Mouse (Mus musculus): ENCODE data around the gene Ppp1r13b. TPM values are rescaled to one million over a fixed set of nuclear protein-coding genes. Genes with fewer than 3 reads are reported as not detected.

The Ppp1r13b gene
- polyA plus RNA-seq, 1 experiment, result 18.8 TPM

DNA sequence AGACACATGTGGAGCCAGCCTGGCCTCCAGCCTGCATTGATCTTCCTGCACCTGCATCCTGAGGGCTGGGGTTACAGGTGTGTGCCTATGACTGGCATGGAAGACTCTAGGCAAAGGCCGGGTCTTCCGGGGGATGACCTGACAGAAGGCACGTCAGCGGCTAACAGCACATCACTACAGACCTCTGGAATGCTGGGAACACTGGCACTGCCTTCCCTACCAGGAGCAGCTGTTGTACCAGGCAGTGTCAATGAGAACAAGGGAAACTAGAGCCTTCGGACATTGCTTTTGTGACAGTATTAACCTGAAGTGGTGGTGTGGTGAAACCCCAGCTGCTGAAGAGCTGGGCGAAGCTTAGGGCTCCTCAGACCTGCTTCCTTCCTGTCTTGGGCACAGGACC is 99.1 kb downstream of the Ppp1r13b start:
- no peak for DNase-seq (ENCODE audit: low read depth, low spot score)
- WGBS, result 88% methylated on average over 6 of the region's 6 CpGs

DNA sequence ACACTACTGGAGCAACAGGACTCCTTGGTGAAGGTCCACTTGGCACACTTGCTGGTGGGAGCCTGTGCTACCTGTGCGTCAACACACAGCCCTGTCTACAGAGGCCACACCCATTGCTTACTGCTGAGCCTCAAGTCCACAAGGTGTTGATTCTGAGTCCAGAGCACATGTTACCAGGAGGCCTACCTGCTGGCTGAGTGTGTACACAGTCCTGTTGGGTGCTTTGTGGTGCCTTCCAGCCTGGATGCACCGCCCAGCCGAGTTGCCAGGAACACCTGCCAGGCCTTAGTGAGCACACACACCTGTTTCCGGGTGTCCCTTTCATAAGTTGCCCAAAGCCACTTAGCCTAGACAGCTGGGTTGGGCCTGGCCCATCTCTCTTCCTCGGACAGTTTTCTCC is 104.4 kb downstream of the Ppp1r13b start:
- DNase-seq (ENCODE audit: low read depth, low spot score), result peak; percentile 58
- WGBS, result 20% methylated on average over 5 of the region's 5 CpGs

DNA sequence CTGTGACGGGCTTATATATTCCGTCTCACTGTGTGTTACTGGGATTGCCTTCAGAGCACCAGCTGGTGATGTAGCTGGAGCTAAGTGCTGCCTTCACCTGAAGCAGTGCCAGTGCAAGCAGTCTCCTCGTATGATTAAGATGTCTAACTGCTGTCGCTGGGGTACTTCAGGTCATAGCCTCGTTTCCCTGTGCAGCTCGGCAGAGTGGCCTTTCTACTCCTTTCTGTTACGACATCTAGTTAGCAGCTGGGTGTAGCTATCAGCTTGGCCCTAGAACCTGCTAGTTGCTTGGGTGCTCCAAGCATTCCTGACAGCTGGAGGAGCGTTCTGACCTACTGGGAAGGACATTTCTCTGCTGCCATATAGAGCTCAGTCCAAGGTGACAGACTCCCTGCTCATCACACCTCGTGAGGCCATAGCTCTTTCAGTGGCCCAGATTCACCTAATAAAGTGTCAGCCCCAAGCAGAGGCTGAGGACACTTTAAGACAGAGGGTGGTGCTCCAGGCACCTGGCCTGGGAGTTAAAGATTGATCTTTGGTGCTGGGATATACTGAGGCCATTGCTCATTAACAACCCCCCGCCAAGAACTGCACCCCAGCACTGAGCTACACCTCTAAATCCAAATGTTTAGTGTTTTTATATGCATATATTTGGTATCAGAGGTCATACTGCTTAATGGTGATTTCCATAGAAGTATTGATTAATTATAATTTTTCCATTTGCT is 107.3 kb downstream of the Ppp1r13b start:
- 56% methylated on average over 10 of the region's 10 CpGs for WGBS
- DNase-seq (ENCODE audit: low read depth, low spot score), result no peak

DNA sequence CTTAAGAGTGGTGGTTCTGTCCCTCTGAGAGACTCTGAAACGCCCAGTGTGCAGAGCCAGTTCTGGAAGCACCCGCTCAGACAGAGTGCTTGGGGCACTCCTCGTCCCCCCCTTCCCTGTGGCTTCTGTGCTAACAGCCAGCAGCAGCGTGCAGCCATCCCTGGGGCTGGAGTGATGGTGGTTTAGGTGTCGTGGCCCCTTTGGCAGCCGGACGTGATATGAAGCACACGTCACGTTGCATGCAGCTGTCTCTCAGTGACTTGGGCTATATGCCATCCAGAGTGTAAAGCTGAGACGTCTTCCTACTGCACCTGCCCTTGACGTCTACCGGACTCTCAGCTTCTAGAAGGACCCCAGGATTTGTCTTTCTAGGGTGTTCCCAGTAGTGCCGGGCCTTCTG is 109.4 kb downstream of the Ppp1r13b start:
- WGBS, result 91% methylated on average over 13 of the region's 13 CpGs
- no peak for DNase-seq (ENCODE audit: low read depth, low spot score)

DNA sequence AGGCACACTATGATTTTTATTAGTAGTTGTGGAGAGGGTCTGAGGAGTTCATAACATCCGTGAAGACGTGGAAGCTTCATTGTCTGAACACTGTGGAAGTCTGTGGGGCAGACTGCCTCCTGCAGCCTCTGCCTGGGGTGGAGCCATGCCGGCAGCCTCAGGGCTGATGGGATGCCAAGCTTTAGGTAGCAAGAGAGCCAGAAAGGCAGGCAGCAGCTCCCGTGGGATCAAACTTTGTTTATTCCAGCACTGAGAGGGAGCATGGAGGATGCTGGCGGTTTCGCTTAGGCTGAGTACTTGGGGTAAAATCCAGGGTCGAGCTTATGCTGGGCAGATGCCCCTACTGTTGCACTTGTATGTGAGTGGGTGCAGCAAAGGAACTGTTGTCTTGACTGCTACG is 110.7 kb downstream of the Ppp1r13b start:
- WGBS, result 72% methylated on average over 8 of the region's 8 CpGs

DNA sequence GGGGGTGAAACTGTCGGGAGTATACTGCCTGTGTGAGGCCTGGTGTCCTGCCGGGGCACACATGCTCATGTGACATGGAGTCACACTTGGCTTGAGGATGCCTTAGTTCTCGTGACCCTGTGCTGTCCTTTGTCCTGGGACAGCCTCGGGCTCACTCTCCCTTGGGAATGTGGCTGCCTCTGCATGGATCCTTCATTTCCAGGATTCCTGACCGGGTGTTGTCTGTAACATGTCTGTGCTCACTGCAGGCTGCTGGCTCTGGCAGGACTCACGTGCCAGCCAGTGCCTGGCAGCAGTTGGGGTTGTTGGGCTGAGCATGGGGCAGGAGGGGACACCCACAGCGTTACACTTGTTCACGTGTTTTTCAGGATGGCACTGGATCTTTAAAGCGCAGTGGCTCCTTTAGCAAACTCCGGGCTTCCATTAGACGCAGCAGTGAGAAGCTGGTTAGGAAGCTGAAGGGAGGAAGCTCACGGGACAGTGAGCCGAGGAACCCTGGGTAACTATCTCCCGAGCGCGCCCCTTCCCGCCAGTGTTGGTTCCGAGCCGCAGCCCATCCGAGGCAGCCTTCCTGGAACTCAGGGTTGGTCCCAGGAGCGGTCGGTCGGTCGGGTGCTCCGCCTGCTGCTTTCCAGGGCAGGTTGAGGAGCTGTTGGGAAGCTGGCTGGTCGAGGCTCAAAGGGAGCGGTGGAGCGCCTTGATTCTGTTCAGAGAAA is 112.6 kb downstream of the Ppp1r13b start:
- DNase-seq (ENCODE audit: low read depth, low spot score), result no peak
- 92% methylated on average over 28 of the region's 28 CpGs for WGBS

More for the DNA sequence above, 110.7 kb downstream of the Ppp1r13b start:
- DNase-seq (ENCODE audit: low read depth, low spot score), result no peak

DNA sequence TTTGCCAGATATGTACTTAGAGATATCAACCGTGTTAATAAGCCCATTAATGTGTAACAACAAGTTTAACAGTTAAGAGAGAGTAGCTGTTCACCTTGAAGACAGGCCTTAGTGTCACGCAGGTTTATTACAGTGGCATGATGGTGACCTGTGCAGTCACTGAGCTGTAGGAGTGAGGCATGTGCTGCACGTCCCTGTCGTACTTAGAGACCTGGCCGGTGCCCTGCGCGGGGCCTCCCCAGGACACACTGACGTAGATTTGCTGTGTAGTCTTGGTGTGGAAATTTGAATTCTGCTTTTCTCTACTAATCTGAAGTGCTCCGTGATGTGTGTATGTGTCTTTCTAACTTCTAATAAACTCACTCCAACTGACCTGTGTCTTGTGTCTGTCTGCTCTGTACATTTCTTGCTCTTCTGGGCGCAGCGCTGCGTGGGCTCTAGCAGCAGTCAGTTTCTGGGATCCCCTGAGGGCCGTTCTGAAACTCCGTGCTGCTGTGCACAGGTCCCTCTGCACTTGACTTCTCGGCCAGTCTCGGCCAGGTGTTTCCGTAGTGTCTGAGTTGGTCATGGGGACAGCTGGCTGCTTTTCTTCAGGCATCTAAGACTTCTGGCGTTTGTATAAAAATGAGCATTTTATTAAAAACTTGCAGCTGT is 113.3 kb downstream of the Ppp1r13b start:
- no peak for DNase-seq (ENCODE audit: low read depth, low spot score)
- WGBS, result 86% methylated on average over 18 of the region's 18 CpGs

DNA sequence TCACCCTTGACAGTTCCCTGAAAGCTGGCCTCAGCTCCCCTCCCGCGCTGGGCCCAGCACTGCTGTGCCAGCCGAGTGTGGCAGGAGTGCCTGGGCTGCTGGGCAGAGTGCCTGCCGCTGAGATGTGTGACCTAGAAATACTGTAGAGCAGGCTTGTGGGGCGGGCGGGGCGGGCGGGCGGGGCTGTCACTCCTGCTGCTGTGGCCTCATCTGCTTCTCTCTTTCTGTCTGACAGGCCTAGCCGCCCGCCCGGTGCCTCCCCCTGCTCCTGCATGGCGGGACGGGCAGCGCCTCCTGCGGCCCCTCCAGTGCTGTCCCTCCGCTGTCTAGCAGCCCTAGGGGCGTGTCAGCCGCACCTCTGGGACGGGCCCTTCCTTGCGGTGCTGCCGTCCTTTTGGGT is 113.8 kb downstream of the Ppp1r13b start:
- WGBS, result 38% methylated on average over 22 of the region's 22 CpGs
- no peak for DNase-seq (ENCODE audit: low read depth, low spot score)

DNA sequence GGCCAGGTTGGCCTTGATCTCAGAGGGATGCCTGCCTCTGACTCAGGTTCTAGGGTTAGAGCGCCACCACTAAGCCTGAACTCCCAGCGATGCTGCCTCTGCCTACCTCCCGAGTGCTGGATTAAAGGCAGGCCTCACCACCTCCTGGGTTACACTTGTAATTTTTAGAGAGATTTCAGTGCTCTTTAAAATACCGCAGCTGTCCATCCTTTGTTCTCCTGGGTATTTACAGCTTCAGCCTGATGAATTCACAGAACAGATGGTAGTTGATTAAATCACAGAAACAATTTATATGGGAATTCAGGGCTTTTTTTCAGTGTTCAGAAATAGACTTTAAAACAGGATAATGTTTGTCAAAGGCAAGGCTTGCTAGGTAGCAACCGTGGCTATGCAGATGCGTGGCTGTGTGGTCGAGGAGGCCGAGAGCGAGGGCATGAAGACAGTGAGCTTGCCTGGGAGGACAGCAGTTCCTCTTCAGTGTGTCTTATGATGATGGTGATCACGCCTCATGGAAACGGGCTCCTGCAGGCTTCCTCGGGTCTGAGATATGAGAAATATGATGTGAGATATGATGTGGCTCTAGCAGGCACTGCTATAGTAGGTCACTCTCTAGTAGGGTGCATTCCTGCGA is 116.3 kb downstream of the Ppp1r13b start:
- no peak for DNase-seq (ENCODE audit: low read depth, low spot score)
- 91% methylated on average over 13 of the region's 13 CpGs for WGBS

DNA sequence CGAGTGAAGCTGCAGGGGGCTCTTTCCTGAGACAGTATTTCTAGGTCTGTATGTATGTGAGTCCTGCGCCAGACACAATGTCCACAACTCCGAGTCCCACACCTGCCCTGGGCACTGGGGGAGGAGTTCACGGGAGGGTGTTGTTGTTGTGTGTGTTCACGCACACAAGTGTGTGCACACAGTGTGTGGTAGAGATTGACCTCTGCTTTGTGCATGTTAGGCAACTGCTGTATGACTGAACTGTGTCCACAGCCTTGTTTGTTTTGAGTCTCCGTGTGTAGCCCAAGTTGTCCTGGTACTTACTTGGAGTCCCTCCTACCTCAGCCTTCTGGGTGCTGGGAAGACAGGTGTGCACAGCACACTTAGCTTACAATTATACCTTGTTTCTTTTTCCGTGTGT is 117.3 kb downstream of the Ppp1r13b start:
- WGBS, result 81% methylated on average over 7 of the region's 7 CpGs

DNA sequence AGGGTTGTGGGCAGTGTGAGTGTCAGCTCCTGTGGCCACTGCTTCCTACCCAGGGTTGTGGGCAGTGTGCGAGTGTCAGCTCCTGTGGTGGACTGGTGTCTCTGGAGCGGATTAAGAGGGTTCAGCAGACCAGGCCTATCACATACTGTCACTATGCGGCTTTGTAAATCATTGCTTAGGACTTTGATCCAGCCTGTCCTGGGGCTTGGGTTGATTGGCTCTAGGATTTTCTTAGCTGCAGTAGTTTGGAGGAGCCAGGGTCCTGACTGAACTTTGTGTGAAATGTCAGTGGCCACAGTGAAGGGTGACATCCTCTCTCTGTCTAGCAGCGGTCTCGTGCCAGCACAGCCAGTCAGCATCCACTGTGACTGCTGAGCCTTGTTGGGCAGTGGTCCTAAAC is 117.8 kb downstream of the Ppp1r13b start:
- WGBS, result 87% methylated on average over 5 of the region's 5 CpGs
- no peak for DNase-seq (ENCODE audit: low read depth, low spot score)

More for the DNA sequence above, 117.3 kb downstream of the Ppp1r13b start:
- no peak for DNase-seq (ENCODE audit: low read depth, low spot score)

DNA sequence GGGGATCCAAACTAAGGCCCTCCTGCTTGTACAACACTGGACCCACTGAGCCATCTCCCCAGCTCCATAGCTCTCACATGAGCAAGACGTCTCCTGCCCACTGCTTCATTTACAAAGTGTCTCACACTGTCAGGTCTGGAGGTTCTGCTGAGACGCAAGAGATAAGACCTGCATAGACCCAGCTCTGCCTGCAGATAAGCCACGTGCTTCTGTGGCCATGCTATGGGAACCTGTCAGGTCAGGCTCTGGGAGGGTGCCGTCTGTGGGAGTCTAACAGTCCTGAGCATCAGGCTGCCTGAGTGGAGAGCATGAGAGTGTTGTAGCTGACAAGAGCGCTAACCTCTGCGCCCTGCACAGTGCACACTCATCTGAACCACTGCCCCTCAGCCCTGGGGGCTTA is 120.9 kb downstream of the Ppp1r13b start:
- DNase-seq (ENCODE audit: low read depth, low spot score), result no peak
- 92% methylated on average over 6 of the region's 6 CpGs for WGBS

DNA sequence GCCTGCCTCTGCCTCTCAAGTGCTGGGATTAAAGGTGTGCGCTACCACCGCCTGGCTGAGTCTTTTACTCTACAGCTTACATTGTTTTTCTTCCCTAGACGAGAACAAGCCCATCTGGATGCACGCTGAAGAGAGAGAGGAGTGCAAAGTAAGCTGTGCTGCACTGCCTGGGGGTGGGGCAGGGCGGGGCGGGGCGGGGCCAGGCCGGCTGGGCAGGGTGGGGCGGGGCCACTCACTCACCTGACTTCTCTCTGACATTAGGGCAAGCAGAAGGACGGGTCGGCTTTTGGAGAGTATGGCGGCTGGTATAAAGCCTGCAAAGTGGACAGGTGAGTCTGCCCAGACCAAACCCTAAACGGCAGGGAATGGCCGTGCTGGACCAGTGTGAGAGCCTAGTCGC is 122.7 kb downstream of the Ppp1r13b start:
- DNase-seq (ENCODE audit: low read depth, low spot score), result no peak
- WGBS, result 37% methylated on average over 15 of the region's 15 CpGs

DNA sequence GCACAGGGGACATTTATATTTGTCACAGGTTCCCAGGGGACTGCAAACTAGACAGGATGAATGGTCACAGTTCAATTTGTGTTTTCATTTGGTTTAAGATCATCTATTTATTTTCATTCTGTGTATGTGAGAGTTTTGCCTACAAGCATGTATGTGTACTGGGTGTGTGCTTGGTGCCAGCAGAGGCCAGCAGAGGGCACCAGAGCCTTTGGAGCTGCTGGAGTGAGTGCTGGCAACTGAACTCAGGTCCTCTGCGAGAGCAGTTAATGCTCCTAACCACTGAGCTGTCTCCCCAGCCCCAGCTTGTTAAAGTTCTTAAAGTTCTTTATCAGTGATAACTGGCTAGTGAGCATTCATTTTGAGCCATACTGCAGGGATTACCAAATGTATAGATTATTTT is 128.4 kb downstream of the Ppp1r13b start:
- 89% methylated on average over 1 of the region's 1 CpGs for WGBS
- no peak for DNase-seq (ENCODE audit: low read depth, low spot score)

Other genes with a start within 250 kb of the Ppp1r13b start
- gene Ckb, start 235.8 kb downstream of the Ppp1r13b start, polyA plus RNA-seq (2012; rRNA removed), result 427 TPM in 2 replicates
- 28.0 and 33.9 TPM in 2 replicates for gene Trmt61a, start 230.0 kb downstream of the Ppp1r13b start, polyA plus RNA-seq (2012; rRNA removed)
- 7.3 and 8.1 TPM in 2 replicates for gene Bag5, start 194.9 kb downstream of the Ppp1r13b start, polyA plus RNA-seq (2012; rRNA removed)
- 21.7 and 22.6 TPM in 2 replicates for gene Apopt1, start 194.8 kb downstream of the Ppp1r13b start, polyA plus RNA-seq (2012; rRNA removed)
- 34.2 and 44.0 TPM in 2 replicates for gene Klc1, start 149.3 kb downstream of the Ppp1r13b start, polyA plus RNA-seq (2012; rRNA removed)
- gene Xrcc3, start 94.2 kb downstream of the Ppp1r13b start, polyA plus RNA-seq (2012; rRNA removed), result 8.4 and 10.7 TPM in 2 replicates
- gene Zfyve21, start 93.9 kb downstream of the Ppp1r13b start, polyA plus RNA-seq (2012; rRNA removed), result 95.0 and 118 TPM in 2 replicates
- gene Atp5mpl, start 58.9 kb upstream of the Ppp1r13b start, polyA plus RNA-seq (2012; rRNA removed), result 111 and 121 TPM in 2 replicates
- gene Tdrd9, start 63.4 kb upstream of the Ppp1r13b start, polyA plus RNA-seq (2012; rRNA removed), result 0.05 and 0.16 TPM in 2 replicates
- gene Rd3l, start 73.2 kb upstream of the Ppp1r13b start, polyA plus RNA-seq (2012; rRNA removed), result not detected in 2 replicates
- 28.2 and 31.8 TPM in 2 replicates for gene Aspg, start 198.6 kb upstream of the Ppp1r13b start, polyA plus RNA-seq (2012; rRNA removed)
- 0.95 and 1.6 TPM in 2 replicates for gene Kif26a, start 238.1 kb upstream of the Ppp1r13b start, polyA plus RNA-seq (2012; rRNA removed)